Mouse (Mus musculus) liver, adult 2 months (tissue): Measurements from ENCODE around the gene Dcaf15.

ENCODE experiments used
- CTCF ChIP-seq: fragments of 200-500 bp; IDR thresholded peaks from 2 replicates; pipeline ENCODE4 v1.5.1; 2011; ENCODE audit warnings: low read depth, low read length, control low read depth
- POLR2A ChIP-seq: fragments of 200-500 bp; IDR thresholded peaks from 2 replicates; pipeline ENCODE4 v1.6.1; 2011; ENCODE audit warnings: low read length, control low read depth; ENCODE audit not compliant: insufficient read depth; ENCODE audit errors: extremely low read depth

- TF ChIP-seq CTCF = no peak
- no peak for TF ChIP-seq POLR2A
These were observed at the start of gene Dcaf15 for GRCm38 (mm10) chr8:84104697-84105609.
